Mouse (Mus musculus) forebrain, embryonic 12.5 days (tissue): ENCODE data around the gene Esrrg. TPM values are rescaled to one million over a fixed set of nuclear protein-coding genes. Genes with fewer than 3 reads are reported as not detected.

Experiments used
- ATAC-seq: fragments of 200-750 bp; cut with Nextera tagmentation; 2 replicates; pipeline ENCODE4 v1.8.0; 2017; ENCODE audit warnings: moderate TSS enrichment; ENCODE audit not compliant: low FRiP score
- H3K27ac ChIP-seq: fragments of 300-500 bp; sonication (generic); 2 replicates; pipeline ENCODE4 v1.5.1; 2016; ENCODE audit warnings: mild to moderate bottlenecking
- H3K27me3 ChIP-seq: fragments of 300-500 bp; sonication (generic); 2 replicates; pipeline ENCODE4 v1.6.1; 2016; ENCODE audit warnings: mild to moderate bottlenecking
- H3K36me3 ChIP-seq: fragments of 300-500 bp; sonication (generic); replicated peaks from 2 replicates; pipeline ENCODE4 v1.6.1; 2016; ENCODE audit warnings: mild to moderate bottlenecking
- H3K4me1 ChIP-seq: fragments of 300-500 bp; sonication (generic); 2 replicates; pipeline ENCODE4 v1.6.1; 2016
- H3K4me2 ChIP-seq: fragments of 300-500 bp; sonication (generic); 2 replicates; pipeline ENCODE4 v1.6.1; 2016; ENCODE audit warnings: mild to moderate bottlenecking, moderate library complexity
- H3K4me3 ChIP-seq: fragments of 300-500 bp; sonication (generic); replicated peaks from 2 replicates; pipeline ENCODE4 v1.5.1; 2016; ENCODE audit warnings: mild to moderate bottlenecking
- H3K9ac ChIP-seq: fragments of 300-500 bp; sonication (generic); 2 replicates; pipeline ENCODE4 v1.6.1; 2016; ENCODE audit warnings: mild to moderate bottlenecking
- H3K9me3 ChIP-seq: fragments of 300-500 bp; sonication (generic); 2 replicates; pipeline ENCODE4 v1.6.1; 2016
- WGBS: fragments of 180-500 bp; shearing (Covaris S2); methylation state at CpG from one replicate; pipeline ENCODE4 v1.1.7; 2016; 5-methylcytosine and 5-hydroxymethylcytosine counted together
- polyA plus RNA-seq: library from polyadenylated mRNA; unstranded; fragments of >200 nt; fragmentation: Nextera tagmentation; extraction: Ambion mirVana; gene quantifications from 2 replicates; pipeline ENCODE4 v1.2.1, GENCODE M21; 2016

Gene Esrrg
- polyA plus RNA-seq, 1 experiment from 2014 or later = 8.1 TPM

DNA sequence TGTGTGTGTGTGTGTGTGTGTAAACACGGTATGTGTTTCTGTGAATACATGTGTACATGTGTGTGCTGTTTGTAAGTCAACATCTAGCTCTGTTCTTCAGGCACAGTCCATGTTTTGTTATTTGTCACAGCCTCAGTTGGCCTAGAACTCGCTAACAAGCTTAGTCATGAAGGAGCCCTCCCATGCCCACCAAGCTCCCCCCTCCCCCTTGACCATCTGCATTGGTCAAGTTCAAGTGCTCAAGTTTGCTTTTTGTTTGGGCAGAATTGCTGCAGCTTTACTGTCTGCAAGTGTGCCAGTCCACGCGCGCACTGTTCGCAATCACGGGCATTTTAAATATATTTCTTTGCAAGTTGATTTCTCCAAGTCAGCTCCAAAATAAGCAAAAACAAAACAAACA is 298.8 kb downstream of the Esrrg start:
- Histone ChIP-seq H3K9me3 (no peaks in the 10 kb centered on the region), H3K9ac (no peak overlapping the region), H3K27ac (no peak overlapping the region), H3K4me3 (no peak overlapping the region), H3K4me1 (peaks cover 14% of the 10 kb centered on the region), H3K4me2 (no peak overlapping the region), H3K27me3 (0 out of 2 replicates have a peak, but pooled peaks cover 2% of the 10 kb centered on the region), H3K36me3 (no peaks in the 10 kb centered on the region)
- 45% methylated on average over 7 of the region's 7 CpGs for WGBS
- no peak for ATAC-seq

DNA sequence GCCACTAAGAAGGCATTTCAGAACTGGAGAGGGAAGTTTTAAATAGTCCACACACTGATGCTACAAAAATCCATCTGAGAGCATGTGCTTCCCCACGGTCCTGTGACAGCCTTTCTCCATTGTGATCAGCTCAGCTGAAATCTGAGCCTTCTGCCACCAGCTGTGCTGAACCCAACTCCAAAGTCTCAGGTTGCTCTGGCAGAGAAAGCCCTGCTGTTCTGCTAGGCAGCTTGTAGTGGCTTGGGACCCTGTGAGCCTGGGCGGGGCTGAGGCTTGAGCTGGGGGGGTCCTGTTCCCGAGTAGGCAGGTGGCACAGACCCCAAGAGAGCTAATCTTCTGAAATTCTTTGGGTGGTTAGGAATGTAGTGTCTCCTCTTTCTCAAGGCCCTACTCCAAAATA is 299.3 kb downstream of the Esrrg start:
- peak; percentile 36; the same call in 1 of the 2 replicates for ATAC-seq
- Histone ChIP-seq H3K9ac (no peak overlapping the region), H3K27ac (no peak overlapping the region), H3K36me3 (no peaks in the 10 kb centered on the region), H3K27me3 (0 out of 2 replicates have a peak, but pooled peaks cover 2% of the 10 kb centered on the region), H3K4me1 (peaks cover 14% of the 10 kb centered on the region), H3K9me3 (no peaks in the 10 kb centered on the region), H3K4me2 (no peak overlapping the region), H3K4me3 (no peak overlapping the region)
- 3% methylated on average over 3 of the region's 3 CpGs for WGBS

DNA sequence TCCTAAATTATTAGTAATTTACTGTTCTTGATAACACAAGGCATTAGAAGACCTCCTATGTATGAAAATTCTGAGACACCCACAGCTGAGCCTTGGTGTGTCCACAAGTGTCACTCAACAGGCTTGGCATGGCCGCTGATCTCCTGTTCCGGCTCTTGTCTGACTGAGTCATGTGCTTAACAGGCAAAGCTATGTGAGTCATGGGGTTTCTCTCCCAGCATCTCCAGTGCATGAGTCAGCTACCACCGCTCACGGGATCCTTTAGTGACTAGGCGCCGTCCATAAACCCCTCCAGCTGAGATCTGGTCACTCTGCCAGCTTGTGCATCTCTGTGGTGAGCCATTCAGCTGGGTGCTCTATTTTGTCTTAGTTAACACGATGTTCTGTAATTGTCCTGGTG is 302.1 kb downstream of the Esrrg start:
- 93% methylated on average over 7 of the region's 7 CpGs for WGBS
- Histone ChIP-seq H3K9ac (no peak overlapping the region), H3K4me2 (no peak overlapping the region), H3K27me3 (0 out of 2 replicates have a peak, but pooled peaks cover 6% of the 10 kb centered on the region), H3K36me3 (no peaks in the 10 kb centered on the region), H3K4me1 (peaks cover 14% of the 10 kb centered on the region), H3K27ac (no peak overlapping the region), H3K4me3 (no peak overlapping the region), H3K9me3 (no peaks in the 10 kb centered on the region)
- ATAC-seq = no peak

DNA sequence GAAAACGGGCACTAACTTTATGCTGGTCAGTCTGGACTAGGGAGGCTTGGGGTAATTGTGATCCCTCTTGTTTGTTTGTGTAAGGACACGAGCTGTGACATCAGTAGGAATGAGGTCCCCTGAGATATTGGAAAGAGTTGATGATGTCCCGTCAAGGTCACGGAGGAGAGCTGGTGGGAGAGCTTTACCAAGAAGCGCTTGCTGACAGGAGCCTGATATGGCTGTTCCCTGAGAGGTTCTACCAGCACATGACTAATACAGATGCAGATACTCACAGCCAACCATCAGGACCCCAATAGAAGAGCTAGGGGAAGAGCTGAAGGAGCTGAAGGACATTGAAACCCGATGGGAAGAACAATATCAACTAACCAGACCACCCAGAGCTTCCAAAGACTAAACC is 302.6 kb downstream of the Esrrg start:
- Histone ChIP-seq H3K4me2 (no peak overlapping the region), H3K36me3 (no peaks in the 10 kb centered on the region), H3K4me1 (peaks cover 14% of the 10 kb centered on the region), H3K9me3 (no peaks in the 10 kb centered on the region), H3K27ac (no peak overlapping the region), H3K9ac (no peak overlapping the region), H3K4me3 (no peak overlapping the region), H3K27me3 (0 out of 2 replicates have a peak, but pooled peaks cover 6% of the 10 kb centered on the region)
- WGBS = 89% methylated on average over 6 of the region's 6 CpGs
- no peak for ATAC-seq

DNA sequence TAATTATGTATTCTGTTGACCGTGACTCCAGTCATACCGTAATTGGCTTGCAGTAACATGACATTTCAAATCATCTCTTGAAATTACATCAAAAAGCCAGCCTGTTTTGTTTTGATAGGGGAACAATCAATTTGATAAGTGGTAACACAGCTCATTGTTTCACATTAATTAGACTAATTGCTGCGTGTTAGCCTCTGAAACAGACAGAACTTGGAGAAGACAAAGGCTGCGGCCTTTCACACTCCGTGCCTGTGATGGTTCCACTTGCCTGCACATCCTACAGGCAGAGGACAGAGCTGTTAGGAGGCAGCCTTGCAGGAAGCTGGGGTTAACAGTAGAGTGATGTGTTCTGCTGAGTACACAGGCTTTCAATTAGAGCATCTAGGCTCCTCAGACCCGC is 309.7 kb downstream of the Esrrg start:
- H3K4me1 ChIP-seq = peaks cover 11% of the 10 kb centered on the region
- no peaks in the 10 kb centered on the region for H3K9me3 ChIP-seq
- WGBS = 26% methylated on average over 6 of the region's 6 CpGs
- no peak overlapping the region for H3K27ac ChIP-seq
- no peaks in the 10 kb centered on the region for H3K36me3 ChIP-seq
- peak; percentile 65; the same call in 1 of the 2 replicates for ATAC-seq
- no peak overlapping the region for H3K9ac ChIP-seq
- no peak overlapping the region for H3K4me2 ChIP-seq
- peaks cover 11% of the 10 kb centered on the region for H3K27me3 ChIP-seq
- no peak overlapping the region for H3K4me3 ChIP-seq

DNA sequence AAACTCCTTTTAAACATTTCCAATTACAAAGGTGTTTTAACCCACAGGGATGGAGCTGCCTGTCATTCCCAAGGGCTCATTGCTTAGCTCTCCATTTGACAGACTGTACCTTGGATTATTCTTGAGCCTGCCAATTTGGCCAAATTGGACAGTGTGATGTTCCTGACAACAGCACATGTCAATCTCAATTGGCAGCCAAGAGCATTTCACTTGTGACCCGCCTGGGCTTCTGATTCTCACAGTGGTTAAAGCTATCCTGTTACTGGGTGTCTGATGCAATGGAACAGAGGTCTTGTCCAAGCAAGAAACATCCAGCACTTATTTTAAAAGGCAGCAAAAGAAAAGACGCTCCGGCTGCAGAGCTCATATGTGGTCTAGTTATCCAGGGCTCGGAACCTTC is 310.3 kb downstream of the Esrrg start:
- 84% methylated on average over 4 of the region's 4 CpGs for WGBS

DNA sequence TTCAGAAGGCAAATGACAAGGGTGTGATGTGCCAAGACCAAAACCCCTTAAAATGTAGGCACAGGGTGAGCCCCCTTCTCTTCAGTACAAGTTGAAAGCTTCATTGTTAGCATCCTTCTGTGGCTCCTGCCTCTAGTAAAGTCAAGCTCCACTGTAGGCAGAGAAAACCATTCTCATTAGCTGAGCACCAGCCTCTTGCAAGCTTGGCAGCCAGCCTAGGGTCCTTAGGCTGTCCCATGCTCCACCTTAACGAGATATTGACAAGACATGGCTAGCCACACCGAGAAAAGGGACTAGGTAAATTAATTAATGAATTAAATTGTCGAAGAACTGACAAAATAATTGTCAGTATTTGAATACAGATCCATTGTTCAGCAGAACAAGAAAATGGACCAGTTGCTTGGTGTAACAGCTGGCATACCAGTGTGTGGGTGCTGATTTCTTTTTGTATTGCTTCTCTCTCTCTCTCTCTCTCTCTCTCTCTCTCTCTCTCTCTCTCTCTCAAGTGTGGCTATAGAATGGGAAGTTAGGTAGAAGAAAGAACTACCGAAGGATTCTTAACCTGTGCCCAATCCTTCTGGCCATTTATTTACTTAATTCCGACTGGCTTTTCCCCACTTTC is 311.7 kb downstream of the Esrrg start:
- peak; percentile 67; the same call in 1 of the 2 replicates for ATAC-seq
- Histone ChIP-seq H3K4me3 (no peak overlapping the region), H3K4me1 (peaks cover 11% of the 10 kb centered on the region), H3K36me3 (no peaks in the 10 kb centered on the region), H3K9ac (no peak overlapping the region), H3K27ac (no peak overlapping the region), H3K9me3 (no peaks in the 10 kb centered on the region), H3K4me2 (no peak overlapping the region), H3K27me3 (peaks cover 16% of the 10 kb centered on the region)
- WGBS = 53% methylated on average over 5 of the region's 5 CpGs

More for the DNA sequence above, 310.3 kb downstream of the Esrrg start:
- Histone ChIP-seq H3K4me1 (peaks cover 11% of the 10 kb centered on the region), H3K4me2 (no peak overlapping the region), H3K36me3 (no peaks in the 10 kb centered on the region), H3K9ac (no peak overlapping the region), H3K27ac (no peak overlapping the region), H3K4me3 (no peak overlapping the region), H3K9me3 (no peaks in the 10 kb centered on the region), H3K27me3 (peaks cover 14% of the 10 kb centered on the region)
- ATAC-seq = no peak

DNA sequence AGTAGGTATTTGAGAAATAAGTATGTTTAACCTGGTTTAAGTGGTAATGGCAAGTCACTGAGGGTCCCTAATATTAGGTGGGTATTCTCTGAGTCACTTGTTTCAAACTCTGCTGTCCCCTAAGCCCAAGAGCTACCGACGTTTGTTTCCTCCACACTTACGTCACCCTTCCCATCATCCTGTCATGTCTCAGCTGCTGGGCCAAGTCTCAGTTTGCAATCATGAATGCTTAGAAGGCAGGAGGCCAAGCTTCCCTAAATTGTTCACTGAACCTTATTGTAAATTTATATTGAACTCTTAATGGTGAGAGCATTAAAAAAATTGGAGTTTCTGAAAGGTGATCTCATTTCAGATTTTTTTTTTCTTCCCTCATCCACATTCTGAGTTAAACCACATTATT is 322.6 kb downstream of the Esrrg start:
- Histone ChIP-seq H3K4me3 (no peak overlapping the region), H3K9me3 (no peaks in the 10 kb centered on the region), H3K4me2 (no peak overlapping the region), H3K9ac (no peak overlapping the region), H3K27ac (no peak overlapping the region), H3K36me3 (no peaks in the 10 kb centered on the region), H3K4me1 (no peaks in the 10 kb centered on the region), H3K27me3 (0 out of 2 replicates have a peak, but pooled peaks cover 4% of the 10 kb centered on the region)
- ATAC-seq = no peak
- 72% methylated on average over 3 of the region's 3 CpGs for WGBS

DNA sequence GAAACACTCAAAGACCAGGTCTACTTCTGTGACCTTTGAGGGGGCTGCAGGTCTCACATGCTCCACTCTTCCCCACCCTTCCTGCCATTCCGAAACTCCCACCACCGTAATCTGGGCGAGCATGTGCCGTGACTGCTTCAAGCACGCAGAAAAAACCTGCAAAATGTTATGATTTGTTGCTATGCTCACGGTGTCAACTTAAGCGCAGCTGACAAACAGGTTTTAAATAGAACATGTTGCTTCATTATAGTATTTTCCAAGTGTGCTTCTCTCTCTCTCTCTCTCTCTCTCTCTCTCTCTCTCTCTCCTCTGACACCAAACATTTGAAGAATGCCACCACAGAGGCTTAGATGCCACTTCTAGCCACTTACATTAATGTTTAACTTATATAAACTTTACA is 330.1 kb downstream of the Esrrg start:
- ATAC-seq = no peak
- Histone ChIP-seq H3K4me1 (peaks cover 3% of the 10 kb centered on the region), H3K27me3 (peaks cover 13% of the 10 kb centered on the region; the same call in 1 of the 2 replicates), H3K27ac (no peak overlapping the region), H3K36me3 (no peaks in the 10 kb centered on the region), H3K4me2 (no peak overlapping the region), H3K4me3 (no peak overlapping the region), H3K9ac (no peak overlapping the region), H3K9me3 (no peaks in the 10 kb centered on the region)
- WGBS = 91% methylated on average over 7 of the region's 7 CpGs

DNA sequence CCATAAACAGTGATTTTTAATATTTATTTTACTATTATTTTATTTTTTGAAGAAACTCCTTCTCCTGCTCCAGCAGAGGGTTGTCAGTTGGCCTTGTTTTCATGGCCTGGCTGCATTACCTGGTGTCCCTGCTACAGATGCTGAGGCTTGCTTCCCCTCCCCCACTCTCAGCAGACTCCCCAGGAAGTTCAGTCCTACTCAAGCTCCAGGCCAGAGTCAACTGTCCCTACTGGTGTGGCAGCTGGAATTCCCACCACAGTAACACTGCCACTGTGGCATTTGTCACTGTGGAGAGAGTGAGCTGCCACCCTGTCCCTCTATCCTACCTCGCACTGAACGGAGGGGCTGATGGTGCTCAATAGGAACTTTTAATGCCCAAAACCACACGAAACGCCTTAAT is 330.5 kb downstream of the Esrrg start:
- WGBS = 20% methylated on average over 4 of the region's 4 CpGs
- ATAC-seq = no peak
- H3K9ac ChIP-seq = no peak overlapping the region

DNA sequence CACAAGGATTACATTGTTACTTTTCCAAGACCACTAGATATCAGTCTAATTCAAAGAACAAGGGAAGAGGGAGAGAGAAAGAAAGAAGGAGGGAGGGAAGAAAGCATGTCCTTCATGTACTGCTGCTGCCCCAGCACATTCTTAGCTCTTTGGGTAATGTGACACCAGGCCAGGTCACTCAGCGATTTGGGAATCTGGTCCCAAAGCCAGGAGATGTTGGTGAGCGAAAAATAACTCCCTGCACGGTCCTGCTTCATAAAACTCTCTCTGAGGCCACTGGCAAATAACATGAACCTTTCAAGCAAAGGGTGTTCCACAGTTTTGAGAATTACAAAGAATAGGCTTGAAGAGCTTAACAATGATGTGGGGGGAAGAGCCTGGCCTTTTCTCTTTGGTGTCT is 342.9 kb downstream of the Esrrg start:
- Histone ChIP-seq H3K9ac (no peak overlapping the region), H3K4me1 (no peaks in the 10 kb centered on the region), H3K27me3 (peaks cover 25% of the 10 kb centered on the region; the same call in 1 of the 2 replicates), H3K4me3 (no peak overlapping the region), H3K27ac (no peak overlapping the region), H3K9me3 (no peaks in the 10 kb centered on the region), H3K4me2 (no peak overlapping the region), H3K36me3 (no peaks in the 10 kb centered on the region)
- no peak for ATAC-seq
- WGBS = 76% methylated on average over 3 of the region's 3 CpGs

More for the DNA sequence above, 330.5 kb downstream of the Esrrg start:
- peaks cover 3% of the 10 kb centered on the region for H3K4me1 ChIP-seq
- no peaks in the 10 kb centered on the region for H3K36me3 ChIP-seq
- peaks cover 13% of the 10 kb centered on the region; the same call in 1 of the 2 replicates for H3K27me3 ChIP-seq
- no peak overlapping the region for H3K4me2 ChIP-seq
- no peaks in the 10 kb centered on the region for H3K9me3 ChIP-seq
- no peak overlapping the region for H3K27ac ChIP-seq
- no peak overlapping the region for H3K4me3 ChIP-seq

DNA sequence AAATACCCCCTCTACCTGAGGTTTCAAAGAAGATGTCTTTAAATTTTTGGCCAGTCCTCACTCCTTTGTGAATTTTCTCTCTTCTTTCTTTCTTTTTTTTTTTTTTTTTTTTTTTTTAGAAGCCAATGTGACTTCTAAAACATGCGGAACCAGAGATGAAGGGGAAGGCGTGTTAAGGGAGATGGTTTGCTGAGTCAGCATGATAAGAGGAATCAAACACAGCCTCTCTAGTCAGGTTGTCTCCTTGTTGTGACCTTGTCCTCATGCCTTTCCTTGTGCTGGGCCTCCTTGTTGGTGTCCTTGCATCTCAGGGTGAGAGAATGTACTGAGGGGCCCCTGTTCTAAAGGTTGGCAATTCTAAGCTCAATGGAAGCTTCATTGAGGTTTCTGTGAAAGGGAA is 348.1 kb downstream of the Esrrg start:
- WGBS = 91% methylated on average over 2 of the region's 2 CpGs

DNA sequence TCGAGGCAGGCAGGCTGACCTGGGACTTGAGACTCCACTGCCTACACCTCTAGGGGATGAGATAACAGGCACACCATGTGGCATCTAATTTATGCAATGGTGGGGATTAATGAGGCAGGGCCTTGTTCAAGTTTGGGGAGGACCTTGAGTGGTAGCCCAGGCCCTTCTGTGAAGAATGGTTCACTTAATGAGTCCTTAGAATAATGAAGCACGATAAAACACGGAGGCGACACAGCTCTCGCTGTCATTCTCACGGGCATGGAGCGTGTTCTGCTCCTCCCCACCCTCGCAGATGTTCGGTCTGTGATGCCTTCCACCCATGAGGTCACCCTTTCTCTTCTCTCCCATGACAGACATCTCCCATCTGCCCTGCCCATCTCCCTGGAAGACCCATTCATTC is 350.6 kb downstream of the Esrrg start:
- Histone ChIP-seq H3K27me3 (peaks cover 50% of the 10 kb centered on the region), H3K27ac (no peak overlapping the region), H3K4me2 (no peak overlapping the region), H3K36me3 (no peaks in the 10 kb centered on the region), H3K9me3 (no peaks in the 10 kb centered on the region), H3K4me3 (no peak overlapping the region), H3K4me1 (peaks cover 9% of the 10 kb centered on the region; the same call in 1 of the 2 replicates), H3K9ac (no peak overlapping the region)
- WGBS = 56% methylated on average over 9 of the region's 9 CpGs
- no peak for ATAC-seq

More for the DNA sequence above, 348.1 kb downstream of the Esrrg start:
- no peaks in the 10 kb centered on the region for H3K9me3 ChIP-seq
- H3K27me3 ChIP-seq = peaks cover 35% of the 10 kb centered on the region
- H3K9ac ChIP-seq = no peak overlapping the region
- peaks cover 9% of the 10 kb centered on the region; the same call in 1 of the 2 replicates for H3K4me1 ChIP-seq
- ATAC-seq = no peak
- H3K36me3 ChIP-seq = no peaks in the 10 kb centered on the region
- H3K4me2 ChIP-seq = no peak overlapping the region
- H3K4me3 ChIP-seq = no peak overlapping the region
- H3K27ac ChIP-seq = no peak overlapping the region
